Mouse (Mus musculus): ENCODE results near the gene Fam19a2.

GRCm38 (mm10) chr10:123414953-123415352 is 151.2 kb downstream of the Fam19a2 start:
- no peak for TF ChIP-seq POLR2A (IDR thresholded peaks at IDR 0.05; ENCODE audit: extremely low read depth, insufficient read depth, low read length)
- TF ChIP-seq CTCF (IDR thresholded peaks at IDR 0.05; ENCODE audit: low read depth, low read length), result peak; percentile 48
